Comparison of ENCODE assay signal across 8 mouse cellular contexts in genomic region chr10:81452237-81452946, GRCm38 (mm10). TPM values are rescaled to one million over a fixed set of nuclear protein-coding genes. Genes with fewer than 3 reads are reported as not detected.
DNase-seq lines count a peak whose midpoint lies in the region; ATAC-seq and TF ChIP-seq lines count a peak whose summit lies in the region.

No protein-coding gene starts in this region.

- DNase-seq in heart, embryonic 10.5 days (ENCODE audit: low spot score), result no peak
- no peak for DNase-seq in heart, adult 9 months (ENCODE audit: low spot score in 2 of 2)
- peak; percentile 25 for DNase-seq in lung, adult 2 months
- DNase-seq in lung, postnatal 36 days, result no peak
- DNase-seq in spleen, adult 18-20 months, result no peak
- no peak for DNase-seq in urinary bladder, postnatal 36 days (ENCODE audit: low spot score in 2 of 2)

- 10% methylated on average over 36 of the region's 36 CpGs for WGBS in heart, embryonic 10.5 days
- WGBS in lung, adult 2 months, result 7% methylated on average over 36 of the region's 36 CpGs

- H3K4me1 ChIP-seq in heart, embryonic 10.5 days, result peaks cover 12% of the 10 kb centered on the region
- no peaks in the 10 kb centered on the region for H3K4me1 ChIP-seq in lung, adult 2 months (ENCODE audit: control insufficient read depth, insufficient read depth, low read length)
- no peaks in the 10 kb centered on the region for H3K4me1 ChIP-seq in ES-Bruce4 (ENCODE audit: control insufficient read depth, insufficient read depth, low read length)

- no peak for TF ChIP-seq EP300 in ES-Bruce4 (IDR thresholded peaks at IDR 0.05; ENCODE audit: insufficient read depth, low read depth, low read length)

- peak overlapping the region; percentile 23 for H3K4me3 ChIP-seq in heart, embryonic 10.5 days
- no peak overlapping the region for H3K4me3 ChIP-seq in lung, adult 2 months (replicated peaks; ENCODE audit: extremely low read depth, low read depth, low read length)
- peak overlapping the region; percentile 47 for H3K4me3 ChIP-seq in ES-Bruce4 (ENCODE audit: low read depth, low read length)

- no peak for TF ChIP-seq CTCF in lung, adult 2 months (IDR thresholded peaks at IDR 0.05; ENCODE audit: insufficient read depth, low read length)
- TF ChIP-seq CTCF in ES-Bruce4 (IDR thresholded peaks at IDR 0.05; ENCODE audit: low read depth, low read length), result no peak

- ATAC-seq in granulocyte monocyte progenitor cell, adult 5-6 weeks (replicated peaks; ENCODE audit: poor library complexity, severe bottlenecking), result peak; percentile 13

- peaks cover 69% of the 10 kb centered on the region for H3K27me3 ChIP-seq in heart, embryonic 10.5 days (ENCODE audit: insufficient read depth, poor library complexity, severe bottlenecking)
- no peaks in the 10 kb centered on the region for H3K27me3 ChIP-seq in ES-Bruce4 (ENCODE audit: control insufficient read depth, insufficient read depth, low read length, poor library complexity, severe bottlenecking)

- H3K9ac ChIP-seq in ES-Bruce4 (ENCODE audit: low read depth, poor library complexity, severe bottlenecking), result no peak overlapping the region

- no peaks in the 10 kb centered on the region for H3K36me3 ChIP-seq in heart, embryonic 10.5 days
- no peaks in the 10 kb centered on the region for H3K36me3 ChIP-seq in ES-Bruce4 (ENCODE audit: control insufficient read depth, insufficient read depth, low read length, poor library complexity, severe bottlenecking)

- TF ChIP-seq POLR2A in lung, adult 2 months (IDR thresholded peaks at IDR 0.05; ENCODE audit: borderline replicate concordance, extremely low read depth, low read depth, low read length), result no peak
- TF ChIP-seq POLR2A in ES-Bruce4 (IDR thresholded peaks at IDR 0.05; ENCODE audit: insufficient read depth, low read length), result no peak

- no peaks in the 10 kb centered on the region for H3K9me3 ChIP-seq in heart, embryonic 10.5 days
- no peaks in the 10 kb centered on the region for H3K9me3 ChIP-seq in ES-Bruce4 (replicated peaks; ENCODE audit: control insufficient read depth, insufficient read depth, low read length, poor library complexity, severe bottlenecking)

- no peak overlapping the region for H3K27ac ChIP-seq in heart, embryonic 10.5 days
- H3K27ac ChIP-seq in ES-Bruce4 (ENCODE audit: insufficient read depth, low read length), result no peak overlapping the region

RNA-seq across cellular contexts. Expression of gene Nfic, which starts 3.0 kb away (rescaled TPM):
- 23.0 and 24.3 TPM in 2 replicates for polyA plus RNA-seq in heart, embryonic 10.5 days (2016; fragmentation: Nextera tagmentation; extraction: Ambion mirVana)
- polyA plus RNA-seq in lung, adult 2 months (2012; rRNA removed), result 89.6 and 103 TPM in 2 replicates
- 6.1 and 7.2 TPM in 2 replicates for polyA plus RNA-seq in ES-Bruce4 (2011; ENCODE audit: insufficient read depth, insufficient read length, low read depth, missing spikeins)
- 39.6 and 41.7 TPM in 2 replicates for total RNA-seq in granulocyte monocyte progenitor cell, adult 5-6 weeks (2014; fragmentation: Nextera tagmentation)
- 5.3 and 10.5 TPM in 2 replicates for total RNA-seq in granulocyte monocyte progenitor cell, adult 5-6 weeks (2017)

RNA-seq across cellular contexts. Expression of gene Celf5, which starts 30.1 kb away (rescaled TPM):
- 0.10 and 0.18 TPM in 2 replicates for polyA plus RNA-seq in heart, embryonic 10.5 days (2016; fragmentation: Nextera tagmentation; extraction: Ambion mirVana)
- 0.92 and 1.1 TPM in 2 replicates for polyA plus RNA-seq in lung, adult 2 months (2012; rRNA removed)
- 27.5 and 30.5 TPM in 2 replicates for polyA plus RNA-seq in ES-Bruce4 (2011; ENCODE audit: insufficient read depth, insufficient read length, low read depth, missing spikeins)
- total RNA-seq in granulocyte monocyte progenitor cell, adult 5-6 weeks (2014; fragmentation: Nextera tagmentation), result not detected in 2 replicates
- not detected in 2 replicates for total RNA-seq in granulocyte monocyte progenitor cell, adult 5-6 weeks (2017)

RNA-seq across cellular contexts. Expression of gene Ncln, which starts 43.8 kb away (rescaled TPM):
- polyA plus RNA-seq in heart, embryonic 10.5 days (2016; fragmentation: Nextera tagmentation; extraction: Ambion mirVana), result 75.3 and 86.1 TPM in 2 replicates
- polyA plus RNA-seq in lung, adult 2 months (2012; rRNA removed), result 197 and 203 TPM in 2 replicates
- 37.2 and 41.6 TPM in 2 replicates for polyA plus RNA-seq in ES-Bruce4 (2011; ENCODE audit: insufficient read depth, insufficient read length, low read depth, missing spikeins)
- total RNA-seq in granulocyte monocyte progenitor cell, adult 5-6 weeks (2014; fragmentation: Nextera tagmentation), result 124 and 140 TPM in 2 replicates
- 83.1 and 128 TPM in 2 replicates for total RNA-seq in granulocyte monocyte progenitor cell, adult 5-6 weeks (2017)

RNA-seq across cellular contexts. Expression of gene S1pr4, which starts 47.5 kb away (rescaled TPM):
- 0.46 and 0.83 TPM in 2 replicates for polyA plus RNA-seq in heart, embryonic 10.5 days (2016; fragmentation: Nextera tagmentation; extraction: Ambion mirVana)
- polyA plus RNA-seq in lung, adult 2 months (2012; rRNA removed), result 40.3 and 47.5 TPM in 2 replicates
- 0.49 and 0.93 TPM in 2 replicates for polyA plus RNA-seq in ES-Bruce4 (2011; ENCODE audit: insufficient read depth, insufficient read length, low read depth, missing spikeins)
- 7.8 and 10.5 TPM in 2 replicates for total RNA-seq in granulocyte monocyte progenitor cell, adult 5-6 weeks (2014; fragmentation: Nextera tagmentation)
- total RNA-seq in granulocyte monocyte progenitor cell, adult 5-6 weeks (2017), result 7.0 and 9.2 TPM in 2 replicates

RNA-seq across cellular contexts. Expression of gene Smim24, which starts 59.5 kb away (rescaled TPM):
- polyA plus RNA-seq in heart, embryonic 10.5 days (2016; fragmentation: Nextera tagmentation; extraction: Ambion mirVana), result 3.4 and 4.0 TPM in 2 replicates
- polyA plus RNA-seq in lung, adult 2 months (2012; rRNA removed), result 8.8 and 10.1 TPM in 2 replicates
- 4.8 and 5.3 TPM in 2 replicates for polyA plus RNA-seq in ES-Bruce4 (2011; ENCODE audit: insufficient read depth, insufficient read length, low read depth, missing spikeins)
- 37.5 and 43.6 TPM in 2 replicates for total RNA-seq in granulocyte monocyte progenitor cell, adult 5-6 weeks (2014; fragmentation: Nextera tagmentation)
- 11.5 and 13.3 TPM in 2 replicates for total RNA-seq in granulocyte monocyte progenitor cell, adult 5-6 weeks (2017)

Comparison
In these comparisons a context has a peak if more than half of its experiments do, and no peak if none do; other contexts are left out.
1. RNA of gene Celf5, which starts 30.1 kb away (polyA plus RNA-seq): 27.5 to 30.5 TPM in ES-Bruce4; 0.92 to 1.1 TPM in lung, adult 2 months and 0.10 to 0.18 TPM in heart, embryonic 10.5 days; every median in the first group is over 10 times any median in the second.